Mouse (Mus musculus): ENCODE results near the gene Itprid1.

DNA sequence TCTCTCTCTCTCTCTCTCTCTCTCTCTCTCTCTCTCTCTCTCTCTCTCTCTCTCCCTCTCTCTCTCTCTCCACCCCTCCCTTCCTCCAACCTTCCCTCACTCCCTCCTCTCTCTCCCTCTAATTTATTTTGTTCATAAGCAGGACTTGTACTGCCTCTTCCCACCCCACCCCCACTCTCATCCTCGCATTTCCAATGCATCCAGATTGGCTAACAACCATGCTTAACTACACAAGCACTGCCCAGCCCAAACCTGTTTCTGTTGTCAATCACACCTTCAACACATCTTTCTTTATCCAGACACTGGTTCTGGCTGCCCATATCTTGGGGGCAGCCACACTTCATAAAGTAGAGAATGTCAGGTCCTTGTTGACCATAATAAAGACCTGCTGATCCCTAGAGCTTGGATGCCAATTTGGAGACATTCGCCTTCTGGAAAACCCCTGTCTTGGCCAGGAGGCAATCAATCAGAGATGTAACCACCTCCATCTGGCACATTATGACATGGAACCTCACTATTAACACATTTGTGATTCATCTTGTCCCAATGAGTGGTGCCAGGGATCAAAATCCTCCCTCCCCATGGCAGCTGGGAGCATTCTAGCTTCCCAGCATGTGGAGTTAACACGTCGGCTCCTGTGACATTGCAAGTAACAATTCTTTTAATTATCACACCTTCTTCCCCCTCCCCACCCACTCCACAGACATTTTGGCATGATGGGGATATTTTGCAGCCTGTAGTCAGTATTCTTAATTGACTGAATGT lies 84.4 kb downstream of the Itprid1 start:
- TF ChIP-seq POLR2A (IDR thresholded peaks at IDR 0.05; ENCODE audit: control insufficient read depth, low read depth, low read length): no peak
- no peak for TF ChIP-seq CTCF (IDR thresholded peaks at IDR 0.05; ENCODE audit: control insufficient read depth, insufficient read depth, insufficient replicate concordance, low read depth, low read length)
